ENCODE assay signal across 8 mouse cellular contexts in the genomic region with DNA sequence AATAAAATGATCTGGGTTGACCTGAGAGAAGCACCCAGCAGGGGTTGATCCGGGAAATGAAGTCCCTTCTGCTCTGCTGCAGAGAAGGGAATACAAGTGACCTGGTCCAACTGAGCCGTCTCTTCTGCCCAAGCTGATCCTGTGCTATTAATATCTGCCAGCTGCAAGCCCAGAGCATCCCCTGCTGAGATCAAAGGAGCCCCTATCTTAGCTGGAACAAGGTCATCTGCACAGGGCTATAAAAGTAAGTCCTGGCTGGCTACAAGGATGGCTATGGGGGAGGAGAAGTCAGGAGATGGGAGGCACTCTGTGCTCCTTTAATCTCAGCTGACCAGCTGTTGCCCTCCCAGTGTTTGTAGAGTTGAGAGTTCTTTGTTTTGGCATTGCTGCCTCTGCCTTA.
A peak's percentile ranks its signal among the peaks of the same experiment; 100 is the strongest.
DNase-seq lines count a peak whose midpoint lies in the region; ATAC-seq lines count a peak whose summit lies in the region.

No protein-coding gene starts in this region.

- no peaks in the 10 kb centered on the region for H3K36me3 ChIP-seq in hindbrain, embryonic 12.5 days
- H3K36me3 ChIP-seq in hindbrain, embryonic 11.5 days (ENCODE audit: control insufficient read depth, insufficient read depth, low read length): no peaks in the 10 kb centered on the region
- H3K36me3 ChIP-seq in heart, embryonic 14.5 days (ENCODE audit: control insufficient read depth, insufficient read depth, low read length): no peaks in the 10 kb centered on the region
- H3K36me3 ChIP-seq in midbrain, embryonic 15.5 days (replicated peaks): no peaks in the 10 kb centered on the region

- H3K4me3 ChIP-seq in hindbrain, embryonic 12.5 days: no peak overlapping the region
- H3K4me3 ChIP-seq in hindbrain, embryonic 11.5 days (ENCODE audit: low read depth, low read length): no peak overlapping the region
- no peak overlapping the region for H3K4me3 ChIP-seq in heart, embryonic 14.5 days (ENCODE audit: control insufficient read depth in 1 of 2, insufficient read depth in 1 of 2, low read depth in 1 of 2, low read length in 2 of 2)
- H3K4me3 ChIP-seq in midbrain, embryonic 15.5 days: no peak overlapping the region

- H3K4me1 ChIP-seq in hindbrain, embryonic 12.5 days: peaks cover 7% of the 10 kb centered on the region
- no peaks in the 10 kb centered on the region for H3K4me1 ChIP-seq in hindbrain, embryonic 11.5 days (replicated peaks; ENCODE audit: control insufficient read depth, insufficient read depth, low read length)
- H3K4me1 ChIP-seq in heart, embryonic 14.5 days (ENCODE audit: control insufficient read depth in 2 of 2, insufficient read depth in 2 of 2, low read length in 2 of 2): peaks cover 13 to 19% of the 10 kb centered on the region in 2 experiments
- peaks cover 7% of the 10 kb centered on the region for H3K4me1 ChIP-seq in midbrain, embryonic 15.5 days

- H3K9ac ChIP-seq in hindbrain, embryonic 12.5 days: no peak overlapping the region
- no peak overlapping the region for H3K9ac ChIP-seq in hindbrain, embryonic 11.5 days (ENCODE audit: low read depth, low read length)
- H3K9ac ChIP-seq in heart, embryonic 14.5 days (ENCODE audit: low read length): no peak overlapping the region
- no peak overlapping the region for H3K9ac ChIP-seq in midbrain, embryonic 15.5 days

- H3K9me3 ChIP-seq in hindbrain, embryonic 12.5 days (replicated peaks): no peaks in the 10 kb centered on the region
- H3K9me3 ChIP-seq in hindbrain, embryonic 11.5 days (ENCODE audit: control insufficient read depth, low read length): no peaks in the 10 kb centered on the region
- H3K9me3 ChIP-seq in heart, embryonic 14.5 days (ENCODE audit: control insufficient read depth, low read length): no peaks in the 10 kb centered on the region
- H3K9me3 ChIP-seq in midbrain, embryonic 15.5 days: no peaks in the 10 kb centered on the region

- 18% methylated on average over 2 of the region's 2 CpGs for WGBS in hindbrain, embryonic 12.5 days
- WGBS in hindbrain, embryonic 11.5 days: 14% methylated on average over 2 of the region's 2 CpGs
- 4% methylated on average over 2 of the region's 2 CpGs for WGBS in heart, embryonic 14.5 days
- WGBS in midbrain, embryonic 15.5 days: 10% methylated on average over 2 of the region's 2 CpGs

- no peak for DNase-seq in hindbrain, embryonic 11.5 days (ENCODE audit: low spot score)
- peak; percentile 42 for DNase-seq in adrenal gland, postnatal 25 days
- no peak for DNase-seq in urinary bladder, postnatal 4 days (ENCODE audit: low spot score in 2 of 2)
- DNase-seq in frontal cortex, postnatal 36 days (ENCODE audit: low spot score in 2 of 2): no peak
- DNase-seq in cerebellum, adult 9-11 months: no peak

- no peaks in the 10 kb centered on the region for H3K27me3 ChIP-seq in hindbrain, embryonic 12.5 days
- H3K27me3 ChIP-seq in hindbrain, embryonic 11.5 days (ENCODE audit: control insufficient read depth, insufficient read depth, low read length): no peaks in the 10 kb centered on the region
- no peaks in the 10 kb centered on the region for H3K27me3 ChIP-seq in heart, embryonic 14.5 days (ENCODE audit: control insufficient read depth, insufficient read depth, low read length)
- H3K27me3 ChIP-seq in midbrain, embryonic 15.5 days (replicated peaks): no peaks in the 10 kb centered on the region

- peak overlapping the region; percentile 45; the same call in 1 of the 2 replicates for H3K27ac ChIP-seq in hindbrain, embryonic 12.5 days
- no peak overlapping the region for H3K27ac ChIP-seq in hindbrain, embryonic 11.5 days (ENCODE audit: low read depth, low read length)
- H3K27ac ChIP-seq in heart, embryonic 14.5 days (replicated peaks in 1 of 2; ENCODE audit: control insufficient read depth in 1 of 2, insufficient read depth in 1 of 2, low read depth in 2 of 2, low read length in 2 of 2): peak overlapping the region; percentile 40 to 64
- H3K27ac ChIP-seq in midbrain, embryonic 15.5 days: peak overlapping the region; percentile 31; the same call in 1 of the 2 replicates

- no peak overlapping the region for H3K4me2 ChIP-seq in hindbrain, embryonic 12.5 days (replicated peaks)
- H3K4me2 ChIP-seq in hindbrain, embryonic 11.5 days (replicated peaks; ENCODE audit: low read depth, low read length): no peak overlapping the region
- H3K4me2 ChIP-seq in heart, embryonic 14.5 days (ENCODE audit: low read length): 0 out of 2 replicates have a peak overlapping the region, but pooled peaks have one; percentile 6
- no peak overlapping the region for H3K4me2 ChIP-seq in midbrain, embryonic 15.5 days

- ATAC-seq in hindbrain, embryonic 12.5 days (ENCODE audit: low FRiP score): no peak
- ATAC-seq in hindbrain, embryonic 11.5 days (ENCODE audit: low FRiP score): no peak
- ATAC-seq in heart, embryonic 14.5 days (ENCODE audit: insufficient number of reproducible peaks, insufficient read depth, low FRiP score, low read depth): peak; percentile 50; the same call in 1 of the 2 replicates
- ATAC-seq in midbrain, embryonic 15.5 days (replicated peaks): peak; percentile 39; the same call in 1 of the 2 replicates

Comparison
In these comparisons a context has a peak if more than half of its experiments do, and no peak if none do; other contexts are left out.
1. ATAC-seq: peak in heart, embryonic 14.5 days (single experiment) and midbrain, embryonic 15.5 days (single experiment); none in hindbrain, embryonic 12.5 days (single experiment) and hindbrain, embryonic 11.5 days (single experiment).